Mouse (Mus musculus) T-cell, adult 2 months (primary cell): ENCODE data around the gene Derl2.
A peak's percentile ranks its signal among the peaks of the same experiment; 100 is the strongest.

ENCODE experiments used
- DNase-seq: peaks from one replicate; pipeline ENCODE4 v3.0.0; 2022; ENCODE audit warnings: low spot score

Gene Derl2

GRCm38 (mm10) chr11:71019201-71020068, at the start of gene Derl2, which contains the start of gene Mis12:
TSS of gene Derl2 (minus strand) at chr11:71019841.
TSS of gene Mis12 (plus strand) at chr11:71019611.
- DNase-seq: peak; percentile 99

- no peak for DNase-seq
Observed at GRCm38 (mm10) chr11:71052554-71052953, 32.9 kb upstream of the Derl2 start.

- DNase-seq: no peak
Observed at GRCm38 (mm10) chr11:71039526-71040298, 20.1 kb upstream of the Derl2 start.

- DNase-seq: no peak
Observed at GRCm38 (mm10) chr11:71033163-71033761, 13.6 kb upstream of the Derl2 start, which contains the start of gene 6330403K07Rik. TSS of gene 6330403K07Rik (minus strand) at chr11:71033513.

- no peak for DNase-seq
Observed at GRCm38 (mm10) chr11:71032491-71033162, 13.0 kb upstream of the Derl2 start.

GRCm38 (mm10) chr11:71032070-71032469, 12.4 kb upstream of the Derl2 start:
- no peak for DNase-seq

- no peak for DNase-seq
Observed at GRCm38 (mm10) chr11:71029403-71030118, 9.9 kb upstream of the Derl2 start.

GRCm38 (mm10) chr11:71028280-71028679, 8.6 kb upstream of the Derl2 start:
- DNase-seq: no peak

- no peak for DNase-seq
Observed at GRCm38 (mm10) chr11:71018416-71019200, 1.0 kb downstream of the Derl2 start.

GRCm38 (mm10) chr11:71017051-71017450, 2.6 kb downstream of the Derl2 start:
- DNase-seq: no peak

GRCm38 (mm10) chr11:71012743-71013142, 6.9 kb downstream of the Derl2 start:
- no peak for DNase-seq

- no peak for DNase-seq
Observed at GRCm38 (mm10) chr11:71008321-71008720, 11.3 kb downstream of the Derl2 start.

- DNase-seq: no peak
Observed at GRCm38 (mm10) chr11:71007831-71008230, 11.8 kb downstream of the Derl2 start.

- no peak for DNase-seq
Observed at GRCm38 (mm10) chr11:71007026-71007425, 12.6 kb downstream of the Derl2 start.

GRCm38 (mm10) chr11:71005046-71005445, 14.6 kb downstream of the Derl2 start:
- DNase-seq: no peak

- DNase-seq: peak; percentile 95
Observed at GRCm38 (mm10) chr11:71004316-71004773, 15.3 kb downstream of the Derl2 start, which contains the start of gene Dhx33. TSS of gene Dhx33 (minus strand) at chr11:71004437.

GRCm38 (mm10) chr11:71003611-71004315, 15.9 kb downstream of the Derl2 start:
- no peak for DNase-seq

GRCm38 (mm10) chr11:71001167-71001566, 18.5 kb downstream of the Derl2 start:
- DNase-seq: no peak

- peak; percentile 90 for DNase-seq
Observed at GRCm38 (mm10) chr11:70982557-70983228, 36.9 kb downstream of the Derl2 start, which contains the start of gene C1qbp. TSS of gene C1qbp (minus strand) at chr11:70983026.
